Mouse (Mus musculus): ENCODE measurements around the gene Elmo1. TPM values are rescaled to one million over a fixed set of nuclear protein-coding genes. Genes with fewer than 3 reads are reported as not detected.

The Elmo1 gene
- total and polyA plus RNA-seq, 3 experiments = 23.1 to 50.2 (median 32.2) TPM

- H3K4me3 ChIP-seq (replicated peaks in 1 of 3; ENCODE audit: low read depth in 2 of 3, low read length in 2 of 3, poor library complexity in 1 of 3) = no peak overlapping the region
- no peaks in the 10 kb centered on the region for H3K9me3 ChIP-seq (replicated peaks; ENCODE audit: low read length)
- H3K36me3 ChIP-seq (replicated peaks in 1 of 2; ENCODE audit: control insufficient read depth in 1 of 2, insufficient read depth in 1 of 2, low read length in 1 of 2) = peaks cover 14 to 84% of the 10 kb centered on the region in 2 experiments
- peaks cover 1 to 8% of the 10 kb centered on the region in 2 experiments; a peak in 3 of 4 replicates for H3K4me1 ChIP-seq (ENCODE audit: control insufficient read depth in 1 of 2, insufficient read depth in 2 of 2)
- H3K9ac ChIP-seq (ENCODE audit: insufficient read depth, low read depth) = no peak overlapping the region
- H3K4me2 ChIP-seq (ENCODE audit: insufficient read depth, low read depth, poor library complexity, severe bottlenecking) = no peak overlapping the region
- TF ChIP-seq SMC3 (IDR thresholded peaks at IDR 0.05; ENCODE audit: low read depth, low read length) (no peak), PAX5 (IDR thresholded peaks at IDR 0.05; ENCODE audit: low read length) (no peak), CTCF (conservative IDR thresholded peaks at IDR 0.05 in 1 of 2, IDR thresholded peaks at IDR 0.05 in 1 of 2; ENCODE audit: low read depth in 2 of 2, low read length in 2 of 2) (no peak), MAZ (IDR thresholded peaks at IDR 0.05; ENCODE audit: low read depth, low read length) (no peak), TCF12 (IDR thresholded peaks at IDR 0.05; ENCODE audit: low read depth, low read length) (no peak), ZNF384 (IDR thresholded peaks at IDR 0.05; ENCODE audit: low read depth, low read length) (no peak), UBTF (IDR thresholded peaks at IDR 0.05; ENCODE audit: low read depth, low read length) (no peak), KAT2A (IDR thresholded peaks at IDR 0.05; ENCODE audit: insufficient replicate concordance, low read length) (no peak), TBP (conservative IDR thresholded peaks at IDR 0.05; ENCODE audit: low read depth, low read length) (no peak), GABPA (IDR thresholded peaks at IDR 0.05; ENCODE audit: insufficient replicate concordance, low read depth, low read length) (no peak), NELFE (IDR thresholded peaks at IDR 0.05; ENCODE audit: low read depth, low read length) (no peak), IRF4 (IDR thresholded peaks at IDR 0.05; ENCODE audit: low read depth, low read length) (no peak), CHD2 (IDR thresholded peaks at IDR 0.05; ENCODE audit: low read length) (no peak)
- dilution Hi-C loops (cut with MboI; ENCODE audit: extremely low pct_ligation_motif_present, extremely low pct_unique_long_range_greater_than_20kb, low sequenced_read_pairs) (no loop called here), in situ Hi-C loops (cut with MboI; ENCODE audit: low pct_ligation_motif_present, low pct_unique_long_range_greater_than_20kb, low sequenced_read_pairs) (loop anchor here (10.0 kb wide), 1 partner anchor 616 kb away; no protein-coding TSS in a partner anchor)
- DNase-seq (ENCODE audit: extremely low read depth) = no peak
- H3K79me2 ChIP-seq (replicated peaks; ENCODE audit: control insufficient read depth, extremely low read depth, insufficient read depth, poor library complexity, severe bottlenecking) = no peaks in the 10 kb centered on the region; the same call in 1 of the 2 replicates
- H3K27ac ChIP-seq (ENCODE audit: insufficient read depth, low read depth) = no peak overlapping the region
- no peaks in the 10 kb centered on the region for H3K27me3 ChIP-seq (replicated peaks)
Observed at GRCm38 (mm10) chr13:20318615-20319219, 228.3 kb downstream of the Elmo1 start.

- in situ Hi-C loops (cut with MboI; ENCODE audit: low pct_ligation_motif_present, low pct_unique_long_range_greater_than_20kb, low sequenced_read_pairs) (no loop called here), dilution Hi-C loops (cut with MboI; ENCODE audit: extremely low pct_ligation_motif_present, extremely low pct_unique_long_range_greater_than_20kb, low sequenced_read_pairs) (no loop called here)
- Histone ChIP-seq H3K27ac (ENCODE audit: insufficient read depth, low read depth) (no peak overlapping the region), H3K27me3 (replicated peaks) (no peaks in the 10 kb centered on the region), H3K36me3 (replicated peaks in 1 of 2; ENCODE audit: control insufficient read depth in 1 of 2, insufficient read depth in 1 of 2, low read length in 1 of 2) (peaks cover 16 to 89% of the 10 kb centered on the region in 2 experiments), H3K4me2 (ENCODE audit: insufficient read depth, low read depth, poor library complexity, severe bottlenecking) (no peak overlapping the region), H3K79me2 (replicated peaks; ENCODE audit: control insufficient read depth, extremely low read depth, insufficient read depth, poor library complexity, severe bottlenecking) (no peaks in the 10 kb centered on the region; the same call in 1 of the 2 replicates), H3K4me3 (replicated peaks in 1 of 3; ENCODE audit: low read depth in 2 of 3, low read length in 2 of 3, poor library complexity in 1 of 3) (no peak overlapping the region), H3K9ac (ENCODE audit: insufficient read depth, low read depth) (no peak overlapping the region), H3K9me3 (replicated peaks; ENCODE audit: low read length) (no peaks in the 10 kb centered on the region), H3K4me1 (ENCODE audit: control insufficient read depth in 1 of 2, insufficient read depth in 2 of 2) (no peaks in the 10 kb centered on the region)
- peak; percentile 6 for TF ChIP-seq RAD21 (IDR thresholded peaks at IDR 0.05; ENCODE audit: low read depth, low read length)
- TF ChIP-seq CTCF (conservative IDR thresholded peaks at IDR 0.05 in 1 of 2, IDR thresholded peaks at IDR 0.05 in 1 of 2; ENCODE audit: low read depth in 2 of 2, low read length in 2 of 2) = peak in 1 of 2 experiments; percentile 7; a peak in 1 of 4 replicates
- no peak for TF ChIP-seq SMC3 (IDR thresholded peaks at IDR 0.05; ENCODE audit: low read depth, low read length)
- no peak for DNase-seq (ENCODE audit: extremely low read depth)
Observed at GRCm38 (mm10) chr13:20320232-20320631, 229.8 kb downstream of the Elmo1 start.
